Mouse (Mus musculus) bone marrow macrophage, adult 2 months (primary cell): ENCODE data around the gene Cdh7. TPM values are rescaled to one million over a fixed set of nuclear protein-coding genes. Genes with fewer than 3 reads are reported as not detected.

ENCODE experiments used
- H3K27ac ChIP-seq: 2 replicates; pipeline ENCODE4 v1.5.1; 2012; ENCODE audit warnings: low read depth, low read length; ENCODE audit not compliant: insufficient read depth
- H3K4me1 ChIP-seq: 2 replicates; pipeline ENCODE4 v1.6.1; 2012; ENCODE audit warnings: low read length; ENCODE audit not compliant: control insufficient read depth, insufficient read depth
- H3K4me3 ChIP-seq: 2 replicates; pipeline ENCODE4 v1.5.1; 2012; ENCODE audit warnings: mild to moderate bottlenecking, low read length, moderate library complexity; ENCODE audit not compliant: insufficient read depth
- CTCF ChIP-seq: IDR thresholded peaks from 2 replicates; pipeline ENCODE4 v1.5.1; 2012; ENCODE audit warnings: low read depth, mild to moderate bottlenecking, low read length, moderate library complexity
- POLR2A ChIP-seq: IDR thresholded peaks from 2 replicates; pipeline ENCODE4 v1.6.1; 2012; ENCODE audit warnings: mild to moderate bottlenecking, low read depth, low read length, borderline replicate concordance
- polyA plus RNA-seq: library from polyadenylated mRNA; stranded (reverse); fragments of >200 nt; gene quantifications from 2 replicates; pipeline ENCODE4 v1.2.4, GENCODE M21; 2012; ENCODE audit not compliant: missing spikeins, insufficient read depth, insufficient read length

The Cdh7 gene
- not detected in 2 replicates for polyA plus RNA-seq

GRCm38 (mm10) chr1:109982064-109982808 is at the start of gene Cdh7:
Gene Cdh7 (plus strand): TSS chr1:109982431.
- no peak within 1 kb of the TSS for H3K4me3 ChIP-seq

GRCm38 (mm10) chr1:109932674-109933073 is 49.6 kb upstream of the Cdh7 start:
- Histone ChIP-seq H3K27ac (no peak overlapping the region), H3K4me3 (no peak overlapping the region), H3K4me1 (no peaks in the 10 kb centered on the region)
- TF ChIP-seq POLR2A: no peak
- TF ChIP-seq CTCF: no peak

More at GRCm38 (mm10) chr1:109982064-109982808, at the start of gene Cdh7:
- Histone ChIP-seq H3K27ac (no peak within 1 kb of the TSS), H3K4me1 (no peaks in the 10 kb centered on the region)
- TF ChIP-seq CTCF: no peak
- no peak for TF ChIP-seq POLR2A

GRCm38 (mm10) chr1:109948571-109948970 is 33.7 kb upstream of the Cdh7 start:
- TF ChIP-seq CTCF (no peak), POLR2A (no peak)
- H3K27ac ChIP-seq: no peak overlapping the region
- no peak overlapping the region for H3K4me3 ChIP-seq
- no peaks in the 10 kb centered on the region for H3K4me1 ChIP-seq

- H3K27ac ChIP-seq: no peak overlapping the region
- TF ChIP-seq CTCF: no peak
- TF ChIP-seq POLR2A: no peak
- H3K4me3 ChIP-seq: no peak overlapping the region
- H3K4me1 ChIP-seq: no peaks in the 10 kb centered on the region
These were observed 10.4 kb upstream of the Cdh7 start for GRCm38 (mm10) chr1:109971721-109972425.

- TF ChIP-seq POLR2A (no peak), CTCF (no peak)
- H3K4me3 ChIP-seq: no peak overlapping the region
- no peaks in the 10 kb centered on the region for H3K4me1 ChIP-seq
- no peak overlapping the region for H3K27ac ChIP-seq
These were observed 9.7 kb upstream of the Cdh7 start for GRCm38 (mm10) chr1:109972426-109973015.

- H3K4me3 ChIP-seq: no peak overlapping the region
These were observed 742 bp downstream of the Cdh7 start for GRCm38 (mm10) chr1:109982809-109983536.

GRCm38 (mm10) chr1:109983537-109983912 is 1.3 kb downstream of the Cdh7 start:
- H3K4me3 ChIP-seq: no peak overlapping the region
- no peak overlapping the region for H3K27ac ChIP-seq
- TF ChIP-seq POLR2A: no peak
- no peak for TF ChIP-seq CTCF
- H3K4me1 ChIP-seq: no peaks in the 10 kb centered on the region

More at GRCm38 (mm10) chr1:109982809-109983536, 742 bp downstream of the Cdh7 start:
- Histone ChIP-seq H3K27ac (no peak overlapping the region), H3K4me1 (no peaks in the 10 kb centered on the region)
- TF ChIP-seq POLR2A (no peak), CTCF (no peak)

- no peaks in the 10 kb centered on the region for H3K4me1 ChIP-seq
- TF ChIP-seq CTCF (no peak), POLR2A (no peak)
- H3K27ac ChIP-seq: no peak overlapping the region
- H3K4me3 ChIP-seq: no peak overlapping the region
These were observed 2.5 kb downstream of the Cdh7 start for GRCm38 (mm10) chr1:109984776-109985175.

GRCm38 (mm10) chr1:109985468-109985867 is 3.2 kb downstream of the Cdh7 start:
- H3K4me1 ChIP-seq: no peaks in the 10 kb centered on the region
- H3K27ac ChIP-seq: no peak overlapping the region
- TF ChIP-seq POLR2A (no peak), CTCF (no peak)
- H3K4me3 ChIP-seq: no peak overlapping the region
